Mouse (Mus musculus) bone marrow macrophage, adult 2 months (primary cell): ENCODE measurements around the gene Clint1.

Source experiments
- CTCF ChIP-seq: IDR thresholded peaks from 2 replicates; pipeline ENCODE4 v1.5.1; 2012; ENCODE audit warnings: low read depth, mild to moderate bottlenecking, low read length, moderate library complexity
- POLR2A ChIP-seq: IDR thresholded peaks from 2 replicates; pipeline ENCODE4 v1.6.1; 2012; ENCODE audit warnings: mild to moderate bottlenecking, low read depth, low read length, borderline replicate concordance

GRCm38 (mm10) chr11:45815603-45816002 is 36.2 kb upstream of the Clint1 start:
- TF ChIP-seq CTCF (no peak), POLR2A (no peak)
